Mouse (Mus musculus) frontal cortex, postnatal 10 days (tissue): ENCODE data around the gene Dffa.
"Not testable (repeated sequence)": the region's sequence is repeated elsewhere in the genome, so short reads cannot be mapped to it uniquely, and the experiment has no call there.

Source experiments
- DNase-seq, 2 experiments: peaks; one replicate each; pipeline ENCODE4 v3.0.0; 2022; ENCODE audit warnings: low spot score in 2 of 2, mixed read lengths in 1 of 2

Gene Dffa

DNA sequence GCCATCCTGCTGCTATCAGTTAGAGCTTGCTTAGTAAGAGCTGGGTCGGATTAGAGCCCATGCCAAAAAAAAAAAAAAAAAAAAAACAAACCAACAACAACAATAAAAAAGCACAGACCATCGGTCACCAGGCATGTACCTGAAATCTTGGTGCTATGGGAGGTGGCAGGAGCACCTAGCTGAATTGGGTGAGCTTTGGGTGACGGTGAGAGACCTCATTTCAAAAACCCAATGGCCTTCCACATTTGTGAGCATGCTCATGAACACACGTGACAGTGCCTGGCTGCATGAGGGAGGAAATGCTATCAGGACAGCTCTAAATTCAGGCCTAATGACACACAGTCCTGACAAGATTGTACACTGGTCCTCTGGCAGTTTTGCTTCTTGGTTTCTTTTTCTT, 44.1 kb downstream of the Dffa start:
- no peak for DNase-seq

DNA sequence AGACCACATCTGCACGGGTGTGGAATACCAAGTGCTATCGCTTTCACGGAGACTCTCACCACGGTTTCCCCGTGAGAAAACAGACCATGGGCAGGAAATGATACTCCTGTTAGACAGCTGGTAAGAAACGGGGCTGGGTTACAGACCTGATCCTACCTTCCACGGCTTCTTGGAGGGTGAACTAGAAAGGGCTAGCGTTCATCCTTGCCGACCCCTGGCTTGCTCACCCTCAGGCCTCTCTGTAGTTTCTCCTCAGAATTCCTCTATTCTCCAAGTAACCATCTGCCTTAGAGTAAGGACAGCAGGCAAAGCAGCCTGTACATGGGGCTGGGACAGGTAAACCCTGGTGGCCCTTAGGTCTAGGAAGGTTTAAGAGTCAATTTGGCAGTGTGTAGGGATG, 45.2 kb downstream of the Dffa start:
- DNase-seq: no peak

- DNase-seq: no peak
Observed at GRCm38 (mm10) chr4:149149611-149150010, 45.7 kb downstream of the Dffa start.

- no peak for DNase-seq
Observed at GRCm38 (mm10) chr4:149150256-149150655, 46.3 kb downstream of the Dffa start.

- no peak for DNase-seq
Observed at GRCm38 (mm10) chr4:149150721-149151120, 46.8 kb downstream of the Dffa start.

DNA sequence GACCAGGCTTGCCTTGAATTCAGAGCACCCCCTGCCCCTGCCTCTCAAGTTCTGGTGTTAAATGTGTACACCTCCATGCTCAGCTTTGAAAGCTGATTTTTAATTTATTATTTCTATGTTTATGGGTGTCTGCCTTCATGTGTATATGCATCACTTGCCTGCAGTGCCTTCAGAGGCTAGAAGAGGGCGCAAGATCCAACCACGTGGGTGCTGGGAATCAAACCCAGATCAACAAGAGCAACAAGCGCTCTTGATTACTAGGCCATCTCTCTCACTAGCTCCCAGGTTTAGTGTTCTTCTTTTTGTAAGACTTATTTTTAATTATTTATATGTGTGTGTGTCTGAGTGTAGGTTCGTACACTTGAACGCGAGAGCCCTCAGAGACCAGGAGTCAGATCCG, 50.9 kb downstream of the Dffa start:
- no peak for DNase-seq

DNA sequence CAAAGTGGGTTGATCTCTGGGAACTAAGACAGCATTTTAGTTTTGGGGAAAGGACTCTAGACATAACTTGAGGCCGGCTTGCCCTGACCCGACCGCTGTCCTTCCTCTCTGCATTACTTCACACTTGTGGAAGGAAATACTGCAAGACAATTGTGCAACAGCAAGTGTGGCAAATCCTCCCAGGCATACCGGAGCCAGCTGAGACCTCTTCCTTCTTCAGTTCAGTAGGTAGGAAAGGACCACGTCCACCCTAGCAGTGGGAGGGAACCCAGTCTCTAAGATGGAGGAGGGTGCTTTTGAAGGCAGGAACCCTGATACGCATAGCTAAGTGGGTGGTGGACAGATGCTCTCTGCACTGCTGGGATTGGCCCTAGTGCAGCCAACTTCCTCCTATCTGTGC, 51.8 kb downstream of the Dffa start:
- no peak for DNase-seq

DNA sequence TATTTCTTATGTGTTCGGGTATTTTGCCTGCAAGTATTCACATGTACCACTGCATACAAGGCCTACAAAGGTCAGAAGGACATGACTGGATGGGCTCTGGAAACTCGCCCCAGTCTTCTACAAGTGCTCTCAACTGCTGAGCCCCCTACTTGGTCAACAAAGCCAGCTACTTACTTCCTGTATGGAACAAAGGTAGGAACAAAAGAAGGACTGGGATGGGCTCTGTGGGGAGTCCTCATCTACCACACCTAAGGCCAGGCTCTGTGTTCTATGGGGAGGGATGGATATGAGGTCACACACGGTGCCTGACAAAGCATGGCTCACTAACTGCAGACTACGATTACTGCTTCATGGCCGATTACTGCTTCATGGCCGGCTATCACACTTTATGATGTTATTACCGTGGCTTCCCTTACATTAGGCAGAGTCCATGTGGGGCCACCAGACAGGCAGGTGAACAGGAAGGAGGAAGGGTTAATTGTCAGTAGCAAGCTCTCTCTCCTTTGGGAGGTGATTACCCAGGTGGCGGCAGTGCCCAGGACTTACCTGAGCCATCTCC, 53.5 kb downstream of the Dffa start:
- no peak for DNase-seq

DNA sequence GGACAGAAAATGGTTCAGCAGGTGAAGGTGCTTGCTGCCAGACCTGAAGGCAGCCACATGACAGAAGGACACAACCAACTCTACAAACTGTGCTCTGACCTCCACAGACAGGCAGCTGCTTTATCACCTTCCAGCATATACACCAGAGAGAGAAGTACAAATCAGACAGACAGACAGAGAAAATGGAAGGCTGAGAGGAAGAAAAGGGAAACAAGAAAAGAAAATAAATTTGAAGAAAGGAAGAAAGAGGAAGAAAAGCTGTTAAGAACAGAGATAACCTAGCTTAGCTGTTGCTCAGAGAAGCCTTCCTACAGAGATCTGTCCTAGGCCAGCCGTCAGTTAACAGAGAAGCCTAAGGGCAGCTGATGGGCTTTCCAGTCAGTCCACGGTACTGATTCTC, 55.3 kb downstream of the Dffa start:
- DNase-seq: no peak

GRCm38 (mm10) chr4:149159891-149160290, 55.9 kb downstream of the Dffa start:
- DNase-seq: no peak

- no peak for DNase-seq
Observed at GRCm38 (mm10) chr4:149161166-149161565, 57.2 kb downstream of the Dffa start.

DNA sequence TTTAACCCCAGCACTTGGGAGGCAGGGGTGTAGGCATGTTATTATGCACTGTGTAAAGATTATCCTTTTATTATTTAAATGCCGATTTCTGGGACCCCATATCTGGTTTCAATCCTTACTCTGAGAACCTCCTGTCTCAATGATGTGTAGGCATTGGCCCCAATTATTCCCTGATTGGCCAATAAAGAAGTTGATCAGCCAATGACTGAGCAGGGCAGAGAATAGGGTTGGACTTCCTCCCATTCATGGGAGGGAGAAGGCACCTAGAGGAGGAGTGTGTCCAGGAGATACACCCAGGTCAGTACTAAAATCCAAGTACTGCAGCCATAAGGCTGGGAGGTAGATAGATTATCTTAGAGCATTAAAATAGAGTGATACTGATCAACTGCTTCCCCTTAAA, 59.2 kb downstream of the Dffa start:
- DNase-seq: no peak

DNA sequence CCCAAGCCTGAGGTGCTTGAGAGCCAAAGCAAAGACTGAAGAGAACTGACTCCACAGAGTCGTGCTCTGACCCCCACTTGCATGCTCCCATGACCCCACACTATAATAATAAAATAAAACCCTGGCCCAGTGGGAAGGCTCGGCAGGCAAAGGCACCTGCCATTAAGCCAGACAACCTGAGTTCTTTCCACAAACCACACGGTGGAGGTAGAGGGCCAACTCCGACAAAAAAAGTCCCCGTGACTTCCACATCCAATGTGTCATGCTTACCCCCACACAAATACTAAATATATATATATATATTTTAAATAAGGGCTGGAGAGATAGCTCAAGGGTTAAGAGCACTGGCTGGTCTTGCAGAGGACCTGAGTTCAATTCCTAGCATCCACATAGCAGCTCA, 60.2 kb downstream of the Dffa start:
- DNase-seq: no peak

DNA sequence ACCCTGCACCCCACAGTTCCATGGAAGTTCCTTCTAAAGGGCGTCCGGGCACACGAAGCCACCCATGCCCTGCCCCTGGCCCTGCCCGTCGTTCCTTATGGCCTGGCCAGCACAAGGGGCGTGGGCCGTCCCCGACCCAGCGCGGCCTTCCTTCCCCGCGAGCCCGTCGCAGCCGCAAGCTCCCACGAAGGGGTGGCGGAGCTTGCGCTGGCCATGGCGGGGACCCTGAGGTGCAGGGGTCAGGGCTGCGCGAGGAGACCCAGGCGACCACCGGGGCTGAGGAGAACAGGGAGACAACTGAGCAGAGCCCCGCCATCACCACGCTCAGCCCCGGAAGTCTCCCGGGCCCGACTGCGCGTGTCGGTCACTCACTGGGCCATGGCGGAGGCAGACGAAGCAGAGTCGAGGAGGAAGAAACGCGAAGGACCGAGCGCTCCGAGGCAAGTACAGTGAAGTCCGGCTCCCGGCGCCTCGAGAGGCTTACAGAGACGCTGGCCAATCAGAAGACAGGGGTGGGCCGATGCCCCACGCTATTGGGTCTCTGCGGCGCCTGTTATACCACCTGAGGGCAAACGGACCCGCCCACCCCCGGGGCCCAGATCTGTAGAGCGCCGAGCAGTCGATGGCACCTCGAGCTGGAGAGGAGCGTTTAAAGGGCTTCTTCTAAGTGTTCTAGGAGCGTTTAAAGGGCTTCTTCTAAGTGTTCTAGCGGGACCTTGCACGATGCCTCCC, 62.4 kb downstream of the Dffa start, which contains the start of gene Pgd:
Pgd (minus strand) TSS at position 557 of the 732 bp plus-strand sequence.
- DNase-seq: peak; percentile 96

GRCm38 (mm10) chr4:149166957-149167611, 63.1 kb downstream of the Dffa start:
- no peak for DNase-seq

DNA sequence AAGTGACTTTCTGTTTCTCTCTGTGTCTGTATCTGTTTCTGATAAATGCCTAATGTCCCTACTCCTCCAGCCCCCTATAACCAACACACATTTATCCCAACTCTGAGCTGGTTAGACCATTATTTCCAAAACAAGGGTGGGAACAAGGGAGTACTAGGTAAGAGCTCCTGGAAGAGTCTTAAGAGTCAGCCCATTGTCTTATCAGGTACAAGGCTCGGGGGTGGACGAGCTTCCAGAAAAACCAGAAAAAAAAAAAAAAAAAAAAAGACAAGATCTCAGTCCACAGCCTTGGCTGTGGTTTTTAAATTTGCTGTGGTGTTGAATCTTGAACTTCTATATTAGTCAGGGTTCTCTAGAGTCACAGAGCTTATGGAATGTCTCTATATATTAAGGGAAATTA, 64.1 kb downstream of the Dffa start:
- no peak for DNase-seq

GRCm38 (mm10) chr4:149169926-149170325, 66.0 kb downstream of the Dffa start:
- DNase-seq: not testable (repeated sequence)
